Mouse (Mus musculus) heart, embryonic 12.5 days (tissue): Measurements from ENCODE around the gene Cd96. TPM values are rescaled to one million over a fixed set of nuclear protein-coding genes. Genes with fewer than 3 reads are reported as not detected.

Experiments used
- ATAC-seq: fragments of 200-750 bp; cut with Nextera tagmentation; 2 replicates; pipeline ENCODE4 v1.8.0; 2017; ENCODE audit warnings: moderate TSS enrichment, moderate library complexity; ENCODE audit not compliant: insufficient number of reproducible peaks, low FRiP score
- H3K27ac ChIP-seq: fragments of 300-500 bp; sonication (generic); 2 replicates; pipeline ENCODE4 v1.5.1; 2016; ENCODE audit warnings: mild to moderate bottlenecking, moderate library complexity; ENCODE audit not compliant: poor library complexity, severe bottlenecking
- H3K27me3 ChIP-seq: fragments of 300-500 bp; sonication (generic); replicated peaks from 2 replicates; pipeline ENCODE4 v1.6.1; 2016; ENCODE audit warnings: mild to moderate bottlenecking, moderate library complexity
- H3K36me3 ChIP-seq: fragments of 300-500 bp; sonication (generic); 2 replicates; pipeline ENCODE4 v1.6.1; 2016; ENCODE audit warnings: mild to moderate bottlenecking, moderate library complexity
- H3K4me1 ChIP-seq: fragments of 300-500 bp; sonication (generic); replicated peaks from 2 replicates; pipeline ENCODE4 v1.6.1; 2016; ENCODE audit warnings: mild to moderate bottlenecking
- H3K4me2 ChIP-seq: fragments of 300-500 bp; sonication (generic); 2 replicates; pipeline ENCODE4 v1.6.1; 2016; ENCODE audit warnings: mild to moderate bottlenecking, moderate library complexity
- H3K4me3 ChIP-seq: fragments of 300-500 bp; sonication (generic); 2 replicates; pipeline ENCODE4 v1.5.1; 2016; ENCODE audit warnings: mild to moderate bottlenecking
- H3K9ac ChIP-seq: fragments of 300-500 bp; sonication (generic); 2 replicates; pipeline ENCODE4 v1.6.1; 2016; ENCODE audit warnings: mild to moderate bottlenecking, moderate library complexity
- H3K9me3 ChIP-seq: fragments of 300-500 bp; sonication (generic); replicated peaks from 2 replicates; pipeline ENCODE4 v1.6.1; 2016; ENCODE audit warnings: mild to moderate bottlenecking, moderate library complexity
- WGBS: fragments of 180-500 bp; shearing (Covaris S2); methylation state at CpG from one replicate; pipeline ENCODE4 v1.1.7; 2016; 5-methylcytosine and 5-hydroxymethylcytosine counted together
- polyA plus RNA-seq: library from polyadenylated mRNA; unstranded; fragments of >200 nt; fragmentation: Nextera tagmentation; extraction: Ambion mirVana; gene quantifications from 2 replicates; pipeline ENCODE4 v1.2.1, GENCODE M21; 2016

Gene Cd96
- polyA plus RNA-seq, 1 experiment from 2014 or later: not detected

GRCm38 (mm10) chr16:46010153-46010905 is 109.7 kb downstream of the Cd96 start, which contains the start of gene Plcxd2:
Plcxd2 (minus strand) TSS chr16:46010218.
- Histone ChIP-seq H3K27ac (no peak within 1 kb of the TSS), H3K36me3 (no peaks in the 10 kb centered on the region), H3K4me3 (peak within 1 kb of the TSS; percentile 58), H3K9me3 (peaks cover 4% of the 10 kb centered on the region; the same call in 1 of the 2 replicates), H3K9ac (peak within 1 kb of the TSS; percentile 60), H3K27me3 (no peaks in the 10 kb centered on the region), H3K4me1 (0 out of 2 replicates have a peak, but pooled peaks cover 2% of the 10 kb centered on the region), H3K4me2 (peak within 1 kb of the TSS; percentile 94)
- ATAC-seq: peak; percentile 99
- WGBS: under 1% methylated on average over 39 of the region's 39 CpGs

GRCm38 (mm10) chr16:46009717-46010116 is 110.3 kb downstream of the Cd96 start:
- H3K27me3 ChIP-seq: no peaks in the 10 kb centered on the region
- H3K9ac ChIP-seq: peak overlapping the region; percentile 60
- no peak; the same call in 1 of the 2 replicates for ATAC-seq
- H3K36me3 ChIP-seq: no peaks in the 10 kb centered on the region
- 0 out of 2 replicates have a peak, but pooled peaks cover 2% of the 10 kb centered on the region for H3K4me1 ChIP-seq
- WGBS: 3% methylated on average over 13 of the region's 13 CpGs
- H3K4me2 ChIP-seq: peak overlapping the region; percentile 94
- no peak overlapping the region for H3K27ac ChIP-seq
- H3K9me3 ChIP-seq: 0 out of 2 replicates have a peak, but pooled peaks cover 4% of the 10 kb centered on the region
- H3K4me3 ChIP-seq: peak overlapping the region; percentile 58

GRCm38 (mm10) chr16:46008766-46009165 is 111.3 kb downstream of the Cd96 start:
- H3K4me2 ChIP-seq: no peak overlapping the region

GRCm38 (mm10) chr16:46008036-46008605 is 111.9 kb downstream of the Cd96 start:
- H3K27me3 ChIP-seq: no peaks in the 10 kb centered on the region
- 76% methylated on average over 5 of the region's 5 CpGs for WGBS
- 0 out of 2 replicates have a peak, but pooled peaks cover 2% of the 10 kb centered on the region for H3K4me1 ChIP-seq
- no peaks in the 10 kb centered on the region for H3K36me3 ChIP-seq
- H3K27ac ChIP-seq: no peak overlapping the region
- 0 out of 2 replicates have a peak, but pooled peaks cover 3% of the 10 kb centered on the region for H3K9me3 ChIP-seq
- no peak overlapping the region for H3K4me3 ChIP-seq
- no peak for ATAC-seq
- H3K4me2 ChIP-seq: no peak overlapping the region
- H3K9ac ChIP-seq: no peak overlapping the region

More at GRCm38 (mm10) chr16:46008766-46009165, 111.3 kb downstream of the Cd96 start:
- no peak for ATAC-seq
- Histone ChIP-seq H3K27ac (no peak overlapping the region), H3K4me1 (0 out of 2 replicates have a peak, but pooled peaks cover 2% of the 10 kb centered on the region), H3K27me3 (no peaks in the 10 kb centered on the region), H3K9me3 (0 out of 2 replicates have a peak, but pooled peaks cover 4% of the 10 kb centered on the region), H3K36me3 (no peaks in the 10 kb centered on the region), H3K9ac (no peak overlapping the region), H3K4me3 (no peak overlapping the region)
- 59% methylated on average over 3 of the region's 3 CpGs for WGBS

GRCm38 (mm10) chr16:46006261-46006660 is 113.8 kb downstream of the Cd96 start:
- no peak for ATAC-seq
- no peak overlapping the region for H3K9ac ChIP-seq

GRCm38 (mm10) chr16:46001550-46002166 is 118.4 kb downstream of the Cd96 start:
- 78% methylated on average over 10 of the region's 10 CpGs for WGBS
- Histone ChIP-seq H3K27ac (no peak overlapping the region), H3K9ac (no peak overlapping the region), H3K4me3 (no peak overlapping the region), H3K4me1 (no peaks in the 10 kb centered on the region), H3K4me2 (no peak overlapping the region), H3K36me3 (no peaks in the 10 kb centered on the region), H3K27me3 (no peaks in the 10 kb centered on the region), H3K9me3 (no peaks in the 10 kb centered on the region)
- ATAC-seq: no peak

More at GRCm38 (mm10) chr16:46006261-46006660, 113.8 kb downstream of the Cd96 start:
- WGBS: 74% methylated on average over 10 of the region's 10 CpGs
- Histone ChIP-seq H3K4me2 (no peak overlapping the region), H3K9me3 (no peaks in the 10 kb centered on the region), H3K4me1 (0 out of 2 replicates have a peak, but pooled peaks cover 2% of the 10 kb centered on the region), H3K27me3 (no peaks in the 10 kb centered on the region), H3K27ac (no peak overlapping the region), H3K4me3 (no peak overlapping the region), H3K36me3 (no peaks in the 10 kb centered on the region)

- no peaks in the 10 kb centered on the region for H3K9me3 ChIP-seq
- no peak for ATAC-seq
- 79% methylated on average over 3 of the region's 3 CpGs for WGBS
- no peak overlapping the region for H3K27ac ChIP-seq
- no peak overlapping the region for H3K4me3 ChIP-seq
- H3K9ac ChIP-seq: no peak overlapping the region
- no peaks in the 10 kb centered on the region for H3K27me3 ChIP-seq
- no peak overlapping the region for H3K4me2 ChIP-seq
- H3K36me3 ChIP-seq: no peaks in the 10 kb centered on the region
- no peaks in the 10 kb centered on the region for H3K4me1 ChIP-seq
Observed at GRCm38 (mm10) chr16:46000976-46001375, 119.1 kb downstream of the Cd96 start.

GRCm38 (mm10) chr16:45999374-46000191 is 120.5 kb downstream of the Cd96 start:
- Histone ChIP-seq H3K27ac (no peak overlapping the region), H3K4me1 (no peaks in the 10 kb centered on the region), H3K9me3 (no peaks in the 10 kb centered on the region), H3K4me2 (no peak overlapping the region), H3K36me3 (no peaks in the 10 kb centered on the region), H3K27me3 (no peaks in the 10 kb centered on the region), H3K9ac (no peak overlapping the region), H3K4me3 (no peak overlapping the region)
- WGBS: 75% methylated on average over 10 of the region's 10 CpGs
- ATAC-seq: no peak

- H3K4me2 ChIP-seq: no peak overlapping the region
- H3K9ac ChIP-seq: no peak overlapping the region
- ATAC-seq: no peak
- no peaks in the 10 kb centered on the region for H3K4me1 ChIP-seq
- WGBS: 68% methylated on average over 7 of the region's 7 CpGs
- no peaks in the 10 kb centered on the region for H3K27me3 ChIP-seq
- H3K9me3 ChIP-seq: no peaks in the 10 kb centered on the region
- H3K36me3 ChIP-seq: no peaks in the 10 kb centered on the region
- H3K4me3 ChIP-seq: no peak overlapping the region
- no peak overlapping the region for H3K27ac ChIP-seq
Observed at GRCm38 (mm10) chr16:45998231-45998630, 121.8 kb downstream of the Cd96 start.

GRCm38 (mm10) chr16:45990901-45991676 is 129.0 kb downstream of the Cd96 start:
- no peaks in the 10 kb centered on the region for H3K9me3 ChIP-seq
- no peak overlapping the region for H3K4me2 ChIP-seq
- no peak overlapping the region for H3K27ac ChIP-seq
- 46% methylated on average over 10 of the region's 10 CpGs for WGBS
- no peaks in the 10 kb centered on the region for H3K4me1 ChIP-seq
- H3K27me3 ChIP-seq: no peaks in the 10 kb centered on the region
- H3K4me3 ChIP-seq: no peak overlapping the region
- H3K36me3 ChIP-seq: no peaks in the 10 kb centered on the region
- ATAC-seq: no peak
- H3K9ac ChIP-seq: no peak overlapping the region
